Mouse (Mus musculus): ENCODE results near the gene Slco1a5. TPM values are rescaled to one million over a fixed set of nuclear protein-coding genes. Genes with fewer than 3 reads are reported as not detected.
"Not testable (repeated sequence)": the region's sequence is repeated elsewhere in the genome, so short reads cannot be mapped to it uniquely, and the experiment has no call there.

Gene Slco1a5
- polyA plus RNA-seq (2015; fragmentation: Nextera tagmentation; extraction: Ambion mirVana): not detected in 2 replicates

DNA sequence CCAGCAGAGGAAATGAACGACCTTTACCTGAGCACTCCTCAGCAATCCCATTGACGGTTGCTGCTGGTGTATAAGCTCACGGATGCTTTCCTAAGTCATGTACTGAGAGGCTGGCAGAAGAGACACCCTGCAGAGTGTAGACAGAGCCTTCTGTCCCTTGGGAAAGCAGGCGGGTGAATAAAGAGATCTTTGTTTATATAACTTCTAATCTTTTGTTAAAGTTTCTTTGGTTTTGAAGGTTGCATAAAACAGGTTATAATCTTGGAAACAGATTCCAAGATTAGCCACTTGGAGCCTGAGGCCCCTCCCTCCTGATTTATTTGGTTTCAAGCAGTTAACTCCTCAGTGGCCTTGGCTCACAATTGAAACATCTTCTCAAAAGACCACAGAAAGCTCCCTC lies at the start of gene Slco1a5:
TSS of gene Slco1a5 (minus strand) at position 101 of the 400 bp plus-strand sequence.
- no peak within 1 kb of the TSS for H3K4me2 ChIP-seq
- H3K9me3 ChIP-seq: no peaks in the 10 kb centered on the region
- H3K4me3 ChIP-seq: no peak within 1 kb of the TSS
- no peaks in the 10 kb centered on the region for H3K4me1 ChIP-seq (replicated peaks)
- H3K36me3 ChIP-seq: no peaks in the 10 kb centered on the region
- no peak for ATAC-seq (ENCODE audit: low read depth)
- WGBS: 31% methylated on average over 4 of the region's 4 CpGs
- no peak within 1 kb of the TSS for H3K27ac ChIP-seq (replicated peaks)
- H3K9ac ChIP-seq: no peak within 1 kb of the TSS
- H3K27me3 ChIP-seq: no peaks in the 10 kb centered on the region

DNA sequence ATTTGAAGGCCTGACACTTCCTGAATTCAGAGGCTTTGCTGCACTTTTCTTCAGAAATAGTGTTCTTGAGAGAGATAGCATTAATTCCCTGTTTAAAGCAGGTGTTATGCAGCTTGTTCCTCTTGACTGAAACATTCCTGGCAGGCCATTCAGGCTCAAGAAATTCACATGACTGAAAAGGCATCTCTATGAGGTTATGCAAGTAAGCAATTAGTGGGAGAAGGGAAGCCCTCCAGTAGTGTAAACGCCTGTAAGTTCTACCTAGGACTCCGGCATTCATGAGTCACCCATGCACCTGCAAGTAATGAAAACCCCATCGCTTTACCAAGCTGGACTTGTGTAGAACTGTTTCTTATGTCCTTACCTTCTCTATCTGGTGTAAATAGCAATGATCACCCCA lies 46.8 kb upstream of the Slco1a5 start:
- Histone ChIP-seq H3K27me3 (no peaks in the 10 kb centered on the region), H3K27ac (replicated peaks) (no peak overlapping the region), H3K4me1 (replicated peaks) (no peaks in the 10 kb centered on the region), H3K9me3 (no peaks in the 10 kb centered on the region), H3K4me3 (no peak overlapping the region), H3K36me3 (peaks cover 80% of the 10 kb centered on the region), H3K4me2 (no peak overlapping the region), H3K9ac (no peak overlapping the region)
- WGBS: 92% methylated on average over 3 of the region's 3 CpGs
- no peak for ATAC-seq (ENCODE audit: low read depth)

DNA sequence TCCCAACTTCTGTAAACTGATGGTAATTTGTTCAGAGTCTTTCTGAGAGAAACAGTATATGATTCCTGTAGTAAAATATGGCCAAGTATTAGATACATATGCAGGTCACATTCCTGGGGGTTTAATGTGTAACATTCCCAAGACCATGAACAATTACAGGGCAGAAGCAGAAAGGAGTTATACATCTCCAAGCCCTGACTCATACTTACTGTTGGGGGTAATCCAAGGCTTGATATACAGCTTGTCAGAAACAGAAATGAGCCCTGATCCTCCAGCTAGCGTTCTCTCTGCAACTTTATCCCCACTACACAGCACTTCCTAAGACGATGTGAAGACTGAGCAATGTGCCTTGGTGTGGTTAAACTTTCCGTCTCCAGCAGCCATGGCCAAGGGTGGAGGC lies 44.8 kb upstream of the Slco1a5 start:
- Histone ChIP-seq H3K9ac (no peak overlapping the region), H3K36me3 (peaks cover 87% of the 10 kb centered on the region), H3K4me3 (no peak overlapping the region), H3K27ac (replicated peaks) (no peak overlapping the region), H3K9me3 (no peaks in the 10 kb centered on the region), H3K4me2 (no peak overlapping the region), H3K27me3 (no peaks in the 10 kb centered on the region), H3K4me1 (replicated peaks) (no peaks in the 10 kb centered on the region)
- ATAC-seq (ENCODE audit: low read depth): no peak
- 94% methylated on average over 3 of the region's 3 CpGs for WGBS

DNA sequence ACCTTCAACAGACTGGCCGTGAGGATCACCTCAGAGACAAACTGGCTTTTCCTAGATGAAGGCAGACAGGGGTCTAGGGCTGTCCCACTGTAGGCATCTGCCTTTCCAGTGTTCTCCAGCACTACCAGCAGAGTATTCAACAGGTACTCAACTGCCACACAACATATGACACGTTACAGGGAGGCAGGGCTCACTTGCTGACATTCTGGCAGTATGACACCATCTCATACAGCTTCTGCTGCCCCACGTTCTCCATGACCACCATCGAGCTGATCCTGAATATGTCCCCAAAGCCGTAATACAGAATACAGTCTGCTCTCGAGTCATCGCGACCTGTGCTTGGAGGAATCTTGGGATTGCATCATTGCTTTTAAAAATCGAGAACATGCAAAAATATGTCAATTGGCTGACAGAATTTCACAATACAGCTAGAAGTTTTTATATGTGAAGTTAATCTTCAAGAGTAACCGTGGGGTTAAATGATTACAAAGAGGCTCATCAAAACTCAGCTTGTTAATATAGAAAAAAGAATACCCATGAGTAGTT lies 43.8 kb upstream of the Slco1a5 start:
- H3K9me3 ChIP-seq: no peaks in the 10 kb centered on the region
- no peak for ATAC-seq (ENCODE audit: low read depth)

DNA sequence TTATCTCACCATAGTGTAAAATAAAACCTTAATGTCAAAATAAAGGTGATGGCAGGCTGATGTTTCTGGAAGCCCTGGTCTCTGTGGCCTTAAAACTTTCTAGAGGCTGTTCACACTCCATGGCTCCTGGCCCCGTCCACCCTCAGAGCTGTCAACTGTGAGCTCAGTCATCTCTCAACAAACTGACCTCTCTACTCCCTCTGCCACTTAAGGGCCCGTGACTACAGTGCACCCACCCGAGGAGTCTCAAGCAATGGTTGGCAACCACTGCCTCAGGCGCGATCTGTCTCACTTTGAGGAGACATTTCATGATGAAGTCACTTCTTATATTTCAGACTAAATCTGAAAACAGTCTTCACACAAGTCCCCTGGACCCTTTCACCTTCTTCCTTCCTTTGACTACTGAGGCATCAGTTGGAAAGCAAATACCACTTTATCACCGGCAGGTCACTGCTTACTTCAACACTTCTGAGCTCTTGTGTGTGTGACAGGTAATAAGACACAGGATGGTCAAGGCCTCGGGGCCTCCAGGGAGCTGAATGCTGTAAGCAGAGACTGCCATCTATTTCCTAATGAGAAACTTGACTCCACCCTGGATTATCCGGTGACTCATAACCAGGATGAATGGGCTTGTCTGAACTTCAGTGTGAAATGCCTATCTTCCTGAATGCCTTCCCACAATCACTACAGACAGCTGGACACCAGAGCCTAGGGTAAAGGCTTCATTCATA lies 43.1 kb upstream of the Slco1a5 start:
- 91% methylated on average over 8 of the region's 8 CpGs for WGBS
- no peak for ATAC-seq (ENCODE audit: low read depth)
- Histone ChIP-seq H3K9ac (no peak overlapping the region), H3K9me3 (no peaks in the 10 kb centered on the region), H3K4me1 (replicated peaks) (no peaks in the 10 kb centered on the region), H3K27ac (replicated peaks) (no peak overlapping the region), H3K27me3 (no peaks in the 10 kb centered on the region), H3K4me2 (no peak overlapping the region), H3K4me3 (no peak overlapping the region), H3K36me3 (peaks cover 88% of the 10 kb centered on the region)

More for the DNA sequence above, 43.8 kb upstream of the Slco1a5 start:
- Histone ChIP-seq H3K4me3 (no peak overlapping the region), H3K4me2 (no peak overlapping the region), H3K27me3 (no peaks in the 10 kb centered on the region), H3K27ac (replicated peaks) (no peak overlapping the region), H3K36me3 (peaks cover 86% of the 10 kb centered on the region), H3K9ac (no peak overlapping the region), H3K4me1 (replicated peaks) (no peaks in the 10 kb centered on the region)
- WGBS: 94% methylated on average over 10 of the region's 10 CpGs

DNA sequence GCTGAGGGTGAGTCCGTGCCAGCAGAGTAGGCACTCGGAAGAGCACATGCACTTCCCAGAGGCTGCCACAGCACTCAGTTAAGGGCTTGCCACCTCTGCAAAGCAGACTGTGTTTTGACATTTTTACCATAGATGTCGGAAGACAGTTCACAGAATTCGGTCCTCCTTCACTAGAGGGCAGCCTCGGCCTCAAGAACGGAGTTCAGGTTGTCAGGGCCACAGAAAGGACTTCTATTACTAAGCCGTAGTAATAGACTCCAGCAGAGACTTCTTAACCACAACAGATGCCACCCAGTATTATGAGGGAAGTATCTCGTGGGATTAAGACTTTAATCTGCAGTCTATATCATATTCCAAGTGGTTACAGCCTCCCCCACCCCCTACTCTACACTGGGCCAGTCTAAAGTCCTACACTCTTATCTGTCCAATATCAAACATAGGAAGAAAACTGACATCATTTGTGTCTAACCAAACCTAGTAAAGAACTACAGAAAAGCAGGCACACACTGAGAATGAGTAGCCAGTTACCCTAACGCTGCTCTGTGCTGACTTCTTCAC lies 40.3 kb upstream of the Slco1a5 start:
- Histone ChIP-seq H3K9ac (no peak overlapping the region), H3K27me3 (no peaks in the 10 kb centered on the region), H3K27ac (replicated peaks) (no peak overlapping the region), H3K9me3 (no peaks in the 10 kb centered on the region), H3K4me2 (no peak overlapping the region), H3K36me3 (peaks cover 90% of the 10 kb centered on the region), H3K4me3 (no peak overlapping the region), H3K4me1 (replicated peaks) (no peaks in the 10 kb centered on the region)
- no peak for ATAC-seq (ENCODE audit: low read depth)
- 78% methylated on average over 9 of the region's 9 CpGs for WGBS

DNA sequence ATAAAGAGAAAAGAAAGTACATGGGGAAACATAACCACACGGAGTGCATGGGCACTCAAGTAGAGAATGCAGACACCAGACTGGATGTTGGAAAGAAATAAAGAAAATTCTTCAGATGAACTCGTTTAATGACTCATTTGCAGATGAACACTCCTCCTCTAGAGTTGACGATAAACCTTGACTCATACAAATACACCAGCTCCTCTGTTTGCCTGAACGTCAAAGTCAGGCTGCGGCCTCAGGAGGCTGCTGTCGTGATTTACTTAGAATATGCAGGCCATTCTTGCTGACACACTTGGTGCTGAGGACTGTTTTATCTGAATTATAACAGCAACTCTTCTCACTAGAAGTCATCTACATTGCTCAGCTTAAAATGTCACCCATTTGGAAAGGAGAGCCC lies 39.3 kb upstream of the Slco1a5 start:
- H3K9me3 ChIP-seq: no peaks in the 10 kb centered on the region
- H3K36me3 ChIP-seq: peaks cover 90% of the 10 kb centered on the region
- no peak overlapping the region for H3K9ac ChIP-seq
- WGBS: 93% methylated on average over 6 of the region's 6 CpGs
- no peak for ATAC-seq (ENCODE audit: low read depth)
- H3K27ac ChIP-seq (replicated peaks): no peak overlapping the region
- H3K4me2 ChIP-seq: no peak overlapping the region
- H3K4me3 ChIP-seq: no peak overlapping the region
- no peaks in the 10 kb centered on the region for H3K27me3 ChIP-seq
- no peaks in the 10 kb centered on the region for H3K4me1 ChIP-seq (replicated peaks)

DNA sequence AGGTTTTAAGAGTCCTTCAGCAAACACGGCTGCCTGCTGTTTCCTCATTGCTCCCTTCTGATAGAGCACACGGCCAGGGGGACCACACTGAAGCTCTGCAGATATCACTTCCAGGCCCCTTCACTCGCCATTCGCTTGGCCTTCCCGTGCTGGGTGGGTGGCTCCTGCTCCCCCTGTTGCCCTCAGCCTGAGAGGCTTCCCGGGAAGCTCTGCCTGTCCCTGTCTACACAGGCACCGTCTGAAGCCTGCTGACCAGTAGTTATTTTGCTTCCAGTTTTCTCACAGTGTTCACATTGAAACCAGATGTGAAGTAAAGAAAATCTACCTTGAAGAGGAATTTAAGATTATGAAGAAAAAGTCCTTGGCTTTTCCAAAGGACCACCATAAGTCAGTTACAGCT lies 34.3 kb upstream of the Slco1a5 start:
- no peak overlapping the region for H3K9ac ChIP-seq
- H3K4me3 ChIP-seq: no peak overlapping the region
- H3K4me2 ChIP-seq: no peak overlapping the region
- peaks cover 85% of the 10 kb centered on the region for H3K36me3 ChIP-seq
- no peaks in the 10 kb centered on the region for H3K9me3 ChIP-seq
- ATAC-seq (ENCODE audit: low read depth): no peak
- no peak overlapping the region for H3K27ac ChIP-seq (replicated peaks)
- H3K27me3 ChIP-seq: no peaks in the 10 kb centered on the region
- H3K4me1 ChIP-seq (replicated peaks): no peaks in the 10 kb centered on the region
- 79% methylated on average over 7 of the region's 7 CpGs for WGBS

DNA sequence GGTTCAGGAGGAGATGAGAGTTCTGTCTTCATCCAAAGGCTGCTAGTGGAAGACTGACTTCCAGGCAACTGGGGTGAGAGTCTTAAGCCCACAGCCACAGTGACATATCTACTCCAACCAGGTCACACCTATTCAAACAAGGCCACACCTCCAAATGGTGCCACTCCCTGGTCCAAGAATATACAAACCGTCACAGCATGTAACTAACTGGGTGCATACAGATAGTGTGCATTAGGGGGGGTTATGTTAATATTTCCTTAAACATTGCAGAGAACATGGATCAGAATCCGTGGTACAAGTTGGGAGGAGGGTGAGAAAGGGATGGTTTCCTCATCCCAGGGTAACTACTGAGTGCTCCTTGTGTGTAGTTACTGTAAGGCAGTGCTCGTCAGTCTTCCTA lies 29.3 kb upstream of the Slco1a5 start:
- H3K9ac ChIP-seq; ATAC-seq (ENCODE audit: low read depth); H3K4me3 ChIP-seq; H3K4me2 ChIP-seq; H3K27me3 ChIP-seq; H3K9me3 ChIP-seq; H3K4me1 ChIP-seq (replicated peaks); H3K27ac ChIP-seq (replicated peaks): not testable (repeated sequence)
- WGBS: 95% methylated on average over 3 of the region's 3 CpGs
- peaks cover 77% of the 10 kb centered on the region for H3K36me3 ChIP-seq

DNA sequence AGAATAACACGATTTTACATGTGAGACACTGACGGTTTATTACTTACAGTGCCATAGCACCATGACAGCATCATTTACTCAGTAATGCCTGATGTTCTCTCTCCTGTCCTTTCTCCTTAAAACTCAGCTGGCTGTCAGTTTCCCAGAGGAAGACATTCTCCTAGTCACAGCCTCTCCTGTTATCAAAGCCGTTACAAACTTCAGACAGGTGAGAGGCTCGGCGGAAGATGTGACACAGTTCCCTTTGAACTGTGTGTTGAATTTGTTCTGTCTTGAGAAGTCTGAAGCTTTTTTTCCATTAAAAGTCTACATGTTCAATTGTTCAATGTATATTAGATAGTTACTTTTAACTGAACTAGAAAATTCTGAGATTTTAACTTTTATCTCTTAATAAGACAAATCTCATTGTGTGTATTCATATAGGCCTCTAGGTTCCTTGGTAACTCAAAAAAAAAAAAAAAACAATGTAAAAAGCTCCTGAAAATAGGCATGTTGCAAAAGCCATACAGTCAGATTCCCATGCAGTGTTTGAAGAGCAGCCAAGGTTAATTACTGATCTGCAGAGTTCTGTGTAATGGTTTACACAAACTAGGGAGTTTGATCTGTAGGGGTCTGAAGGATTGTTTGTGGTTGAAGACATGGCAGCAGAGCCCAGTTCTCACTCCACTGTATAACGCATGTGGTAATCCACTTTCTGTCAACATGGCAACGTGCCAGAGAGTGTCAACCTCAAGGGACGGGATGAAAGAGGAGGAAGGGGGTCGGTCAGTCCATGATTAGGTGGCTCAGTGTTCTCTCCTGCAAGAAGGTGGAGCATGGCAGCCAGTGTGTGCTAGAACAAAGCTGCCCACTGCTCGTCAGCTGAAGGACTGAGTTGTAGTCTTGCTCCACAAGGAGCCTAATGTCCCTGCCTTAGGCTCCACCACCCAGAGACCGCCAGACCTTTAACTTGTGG lies 24.9 kb upstream of the Slco1a5 start:
- 84% methylated on average over 11 of the region's 11 CpGs for WGBS
- peaks cover 13% of the 10 kb centered on the region for H3K4me1 ChIP-seq (replicated peaks)
- H3K4me3 ChIP-seq: no peak overlapping the region
- no peaks in the 10 kb centered on the region for H3K27me3 ChIP-seq
- H3K36me3 ChIP-seq: peaks cover 47% of the 10 kb centered on the region
- no peak overlapping the region for H3K27ac ChIP-seq (replicated peaks)
- no peak overlapping the region for H3K4me2 ChIP-seq
- H3K9ac ChIP-seq: no peak overlapping the region
- no peak for ATAC-seq (ENCODE audit: low read depth)
- H3K9me3 ChIP-seq: no peaks in the 10 kb centered on the region

DNA sequence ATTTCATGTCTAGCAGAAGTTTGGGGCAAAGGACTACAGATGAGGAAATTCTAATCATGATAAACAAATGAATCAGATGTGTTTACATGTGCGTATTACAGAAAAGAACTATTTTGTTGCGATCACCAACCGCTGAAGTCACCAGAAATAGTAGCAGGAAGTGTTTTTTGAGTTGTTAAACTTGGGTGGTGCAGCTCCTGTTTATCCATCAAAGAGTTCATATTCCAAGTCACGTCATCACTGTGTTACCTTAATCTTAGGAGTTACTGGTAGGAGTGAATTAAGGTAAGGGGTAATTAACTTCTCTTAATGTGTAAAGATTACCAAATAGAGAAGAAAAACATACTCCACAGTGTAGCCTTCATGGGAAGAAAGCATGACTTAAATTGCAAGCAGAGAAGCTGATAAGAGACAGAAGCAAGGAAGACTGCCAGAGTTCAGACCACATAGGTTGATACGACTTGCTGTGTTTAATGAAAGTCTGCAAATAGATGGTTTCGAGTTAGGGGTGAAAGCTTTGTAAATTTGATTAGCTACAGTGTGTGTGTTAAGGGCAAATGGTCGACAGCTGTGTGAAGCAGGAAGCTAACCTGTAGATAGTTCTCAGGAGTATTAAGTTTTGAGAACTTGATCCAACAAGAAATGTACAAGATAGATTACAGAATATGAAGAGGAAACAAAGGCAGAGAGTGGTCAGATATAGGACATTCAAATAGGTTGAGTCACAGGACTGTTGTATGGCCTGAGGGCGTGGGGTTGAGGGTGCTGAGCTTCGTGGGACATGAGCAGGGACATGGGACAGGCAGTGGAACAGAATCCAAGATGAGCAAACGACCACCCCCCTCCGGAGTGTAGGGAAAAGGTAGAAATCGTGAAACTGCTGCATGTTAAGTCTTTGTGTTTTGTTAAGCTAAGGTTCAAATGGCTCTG lies 23.7 kb upstream of the Slco1a5 start:
- Histone ChIP-seq H3K36me3 (peaks cover 34% of the 10 kb centered on the region), H3K9me3 (no peaks in the 10 kb centered on the region), H3K4me3 (peak overlapping the region; percentile 67), H3K4me2 (peak overlapping the region; percentile 63), H3K9ac (peak overlapping the region; percentile 73), H3K4me1 (replicated peaks) (peaks cover 13% of the 10 kb centered on the region), H3K27me3 (no peaks in the 10 kb centered on the region), H3K27ac (replicated peaks) (peak overlapping the region; percentile 85)
- WGBS: 65% methylated on average over 12 of the region's 12 CpGs
- ATAC-seq (ENCODE audit: low read depth): no peak

All from neural tube, embryonic 13.5 days (tissue).